Mouse (Mus musculus) right cerebral cortex, postnatal 4 days (tissue): ENCODE measurements around the gene St6galnac3.

ENCODE experiments used
- DNase-seq: peaks from one replicate; pipeline ENCODE4 v3.0.0-alpha.2; 2022

St6galnac3 gene

DNA sequence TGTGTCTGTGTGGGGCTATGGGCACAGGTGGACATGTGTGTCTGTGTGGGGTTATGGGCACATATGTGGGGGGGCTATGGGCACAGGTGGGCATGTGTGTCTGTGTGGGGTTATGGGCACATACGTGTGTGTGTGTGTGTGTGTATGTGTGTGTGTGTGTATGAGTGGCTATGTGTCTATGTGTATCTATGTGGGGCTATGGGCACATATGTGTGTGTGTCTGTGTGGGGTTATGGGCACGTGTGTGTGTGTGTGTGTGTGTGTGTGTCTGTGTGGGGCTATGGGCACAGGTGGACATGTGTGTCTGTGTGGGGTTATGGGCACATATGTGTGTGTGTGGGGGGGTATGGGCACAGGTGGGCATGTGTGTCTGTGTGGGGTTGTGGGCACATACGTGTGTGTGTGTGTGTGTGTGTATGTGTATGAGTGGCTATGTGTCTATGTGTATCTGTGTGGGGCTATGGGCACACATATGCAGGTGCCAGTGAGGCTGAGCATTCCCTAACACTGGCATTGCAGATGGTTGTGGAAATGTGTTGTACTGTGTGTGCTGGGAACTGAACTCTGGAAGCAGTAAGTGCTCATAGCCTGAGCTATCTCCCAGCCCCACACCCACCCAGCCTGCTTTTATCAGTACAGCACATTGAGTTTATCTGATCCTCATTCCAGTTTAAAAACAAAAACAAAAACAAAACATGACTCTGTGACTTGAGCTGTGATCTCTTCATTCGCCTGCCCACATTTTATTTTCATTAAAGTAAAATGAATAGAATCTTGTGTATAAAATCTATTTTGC, 8.6 kb upstream of the St6galnac3 start:
- DNase-seq, result no peak

DNA sequence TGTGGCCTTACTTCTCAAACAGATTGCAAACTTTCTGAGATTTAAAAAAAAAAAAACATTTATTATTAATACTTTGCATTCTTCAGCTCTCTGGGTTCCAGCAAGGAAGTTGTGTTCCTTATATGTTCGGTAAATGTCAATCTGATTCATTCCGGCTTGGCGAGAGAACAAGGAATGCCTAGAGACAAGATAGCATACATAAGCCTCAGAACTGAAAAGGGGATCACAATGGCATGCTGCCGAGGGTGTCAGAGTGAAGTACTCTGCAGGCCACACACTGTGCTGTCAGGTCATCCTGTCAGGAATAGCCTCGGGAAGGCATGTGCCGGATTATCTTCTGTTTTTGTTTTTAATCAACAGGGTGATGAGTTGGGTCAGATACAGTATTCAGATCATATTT, 7.8 kb upstream of the St6galnac3 start:
- no peak for DNase-seq

DNA sequence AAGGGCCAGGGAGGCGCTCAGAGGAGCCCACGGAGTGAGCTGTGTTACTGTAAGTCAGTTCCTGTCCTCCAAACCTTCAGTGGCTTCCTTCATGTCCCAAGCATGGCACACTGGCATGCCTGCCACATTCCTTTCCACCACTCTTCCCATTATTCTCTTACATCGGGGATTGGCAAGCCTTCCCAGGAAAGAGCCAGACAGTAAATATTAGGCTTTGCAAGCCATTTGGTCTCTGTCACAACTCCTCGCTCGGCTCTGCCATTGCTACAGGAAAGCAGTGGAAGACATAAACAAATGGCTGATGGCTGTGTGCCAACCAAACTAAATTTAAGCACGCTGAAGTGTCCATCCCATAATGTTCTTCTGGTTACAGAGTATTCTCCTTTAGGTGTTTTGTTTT, 7.1 kb upstream of the St6galnac3 start:
- DNase-seq, result no peak

DNA sequence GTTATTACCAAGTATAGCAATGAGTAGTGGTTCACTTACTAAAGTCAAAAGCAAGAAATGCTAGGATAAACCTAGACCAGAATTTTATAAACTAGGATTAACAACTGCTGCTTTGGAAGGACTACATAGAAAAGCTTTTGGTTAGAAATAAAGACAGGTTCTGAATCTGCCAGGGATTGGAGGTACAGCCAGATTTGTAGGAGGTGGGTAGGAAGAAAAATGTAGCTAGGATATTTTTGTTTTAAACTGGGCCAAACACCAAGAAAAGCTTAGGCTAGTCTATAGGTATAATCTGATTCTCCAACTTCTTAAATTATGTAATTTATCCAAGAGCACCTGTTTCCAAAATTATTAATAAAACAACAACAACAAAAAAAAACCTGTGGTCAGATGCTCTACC, 3.6 kb upstream of the St6galnac3 start:
- DNase-seq, result no peak

DNA sequence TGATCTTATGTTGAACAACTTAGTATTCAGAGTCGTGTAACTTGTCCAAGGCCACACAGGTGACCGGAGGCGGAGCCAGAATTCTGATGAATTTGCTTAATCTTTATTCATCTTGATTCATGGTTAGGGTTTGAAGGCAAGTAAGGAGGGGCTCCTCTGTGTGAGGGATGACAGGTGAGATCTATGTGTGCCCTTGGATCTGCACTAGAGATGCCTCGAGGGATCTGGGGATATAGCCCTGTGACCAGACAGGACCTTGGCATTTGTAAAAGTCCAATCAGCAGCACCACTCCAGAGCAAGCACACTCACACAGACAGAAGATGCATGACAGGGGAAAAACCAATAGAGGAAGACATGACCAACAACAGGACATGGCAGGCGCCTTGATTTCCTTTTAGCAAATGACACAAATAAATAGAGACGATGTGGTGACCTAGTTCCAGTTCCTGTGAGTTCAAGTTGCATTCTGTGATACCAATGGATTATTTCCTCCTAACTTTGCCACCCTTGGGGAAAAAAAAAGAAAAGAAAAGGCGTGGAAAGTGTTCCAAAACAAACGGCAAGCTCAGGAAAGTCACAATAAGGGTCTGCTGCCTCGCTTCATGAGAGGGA, 1.4 kb downstream of the St6galnac3 start:
- DNase-seq, result no peak

DNA sequence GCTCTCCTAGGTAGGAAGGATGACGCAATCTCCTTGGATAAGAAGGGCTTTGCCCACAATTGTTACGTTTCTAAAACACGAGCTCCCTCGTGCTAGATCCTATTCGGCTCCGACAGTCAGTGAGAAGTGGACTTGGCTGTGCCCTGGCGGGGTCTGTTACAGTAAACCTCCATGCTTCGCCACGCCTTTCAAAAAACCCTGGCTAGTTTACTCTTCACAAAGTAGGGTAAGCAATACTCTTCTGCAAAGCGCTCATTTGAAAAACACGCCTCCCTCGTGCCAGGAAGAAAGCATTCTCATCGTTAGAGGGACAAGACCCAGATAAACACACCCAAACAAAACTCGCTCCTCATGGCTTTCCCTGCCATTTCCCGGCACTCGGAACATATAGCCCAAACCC, 3.4 kb downstream of the St6galnac3 start:
- DNase-seq, result no peak

DNA sequence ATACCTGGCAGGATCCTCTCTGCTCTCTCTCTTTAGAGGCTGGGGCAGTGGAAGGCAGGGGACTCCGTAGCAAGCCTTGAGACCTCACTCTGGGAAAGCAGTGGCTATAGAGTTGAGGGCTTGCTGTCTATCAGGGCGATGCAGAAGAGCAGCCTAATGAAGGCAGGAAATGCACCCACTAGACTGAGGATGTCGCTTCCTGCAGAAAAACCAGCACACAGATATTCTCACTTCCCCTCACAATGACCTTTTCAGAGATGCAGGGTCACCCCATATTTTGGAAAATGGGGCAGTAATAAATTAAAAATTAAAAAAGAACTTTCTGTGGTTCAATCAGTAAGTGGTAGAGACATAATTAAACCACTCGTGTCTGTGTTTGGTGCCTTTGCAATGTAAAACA, 4.1 kb downstream of the St6galnac3 start:
- no peak for DNase-seq

DNA sequence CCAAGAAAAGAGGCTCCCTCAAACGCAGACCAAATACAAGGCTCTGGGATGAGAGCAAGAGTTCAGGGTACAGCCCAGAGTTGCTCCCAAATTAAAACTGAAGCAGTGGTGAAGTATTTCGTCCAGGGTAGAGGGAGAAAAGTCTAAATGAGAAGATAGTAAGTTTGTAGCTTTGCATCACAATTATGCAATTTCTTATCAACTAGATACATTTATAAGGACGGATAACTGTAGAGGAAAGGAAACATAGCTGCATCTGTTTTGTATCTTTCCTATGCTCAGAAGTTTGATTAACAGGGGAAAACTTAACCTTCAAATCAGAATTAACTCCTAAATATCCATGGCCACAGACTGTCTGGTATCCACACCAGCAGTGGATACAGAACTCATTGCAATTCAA, 4.7 kb downstream of the St6galnac3 start:
- DNase-seq, result no peak

DNA sequence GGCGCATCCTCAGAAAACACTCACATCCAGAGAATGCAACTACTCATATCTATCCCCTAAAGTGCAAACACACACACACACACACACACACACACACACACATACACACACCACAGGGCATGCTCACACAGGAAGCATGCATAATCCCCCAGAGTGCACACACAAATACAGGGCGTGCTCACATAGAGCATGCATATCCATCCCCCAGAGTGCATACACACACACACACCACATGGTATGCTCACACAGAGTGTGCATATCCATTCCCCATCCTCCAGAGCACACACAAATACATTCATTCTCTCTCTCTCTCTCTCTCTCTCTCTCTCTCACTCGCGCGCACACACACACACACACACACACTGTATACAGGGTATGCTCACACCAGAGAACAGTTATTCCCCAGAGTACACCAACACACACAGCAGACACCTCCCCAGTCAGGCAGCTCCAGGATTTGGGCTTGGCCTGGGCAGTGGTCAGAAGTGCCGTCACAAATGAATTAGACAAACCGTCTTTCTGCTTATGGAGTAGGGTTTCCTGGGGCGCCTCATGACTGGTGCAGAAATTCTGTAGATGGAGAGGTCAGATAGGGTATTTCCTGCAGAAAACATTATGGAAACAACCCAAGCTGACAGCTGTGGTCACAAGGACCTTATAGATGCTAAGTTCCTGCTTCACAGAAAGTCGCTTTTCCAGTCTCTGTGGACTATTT, 5.6 kb downstream of the St6galnac3 start:
- no peak for DNase-seq

DNA sequence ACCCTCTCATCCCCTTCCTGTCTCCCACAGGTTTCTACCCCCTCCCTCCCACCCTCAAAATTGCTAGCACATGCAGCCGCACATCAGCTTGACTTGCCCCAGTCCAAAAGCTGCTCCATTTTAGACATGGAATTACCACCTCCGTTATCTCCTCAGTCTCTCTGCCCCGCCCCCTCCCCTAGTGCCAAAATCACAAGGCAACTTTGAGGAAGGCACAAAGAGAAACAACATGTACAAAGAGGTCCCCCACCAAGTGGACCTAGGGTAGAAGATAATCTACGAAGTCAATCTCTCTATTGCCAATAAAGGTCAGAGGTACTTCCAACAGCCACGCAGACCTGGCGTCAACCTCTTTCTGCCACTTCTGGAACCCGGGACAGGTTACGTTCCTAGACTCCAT, 6.2 kb downstream of the St6galnac3 start:
- no peak for DNase-seq

DNA sequence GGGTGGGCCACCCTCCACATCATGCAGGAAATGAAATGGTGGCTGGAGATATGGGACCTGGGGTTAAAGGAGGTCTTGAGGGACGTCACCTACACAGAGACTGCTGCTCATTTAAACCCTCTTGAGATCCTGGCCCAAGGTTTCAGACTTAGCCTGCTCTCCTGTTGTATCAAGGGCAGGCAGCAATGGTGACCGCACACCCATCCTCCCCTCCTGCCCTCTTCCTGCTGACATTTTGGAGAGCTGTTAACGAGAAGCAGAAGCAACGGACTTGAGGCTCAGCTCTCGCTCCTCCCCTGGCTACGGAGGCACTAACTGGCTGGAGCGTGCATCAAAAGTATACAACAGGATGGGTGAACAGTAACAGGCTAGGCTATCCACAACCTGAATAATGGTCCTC, 7.2 kb downstream of the St6galnac3 start:
- DNase-seq, result no peak

DNA sequence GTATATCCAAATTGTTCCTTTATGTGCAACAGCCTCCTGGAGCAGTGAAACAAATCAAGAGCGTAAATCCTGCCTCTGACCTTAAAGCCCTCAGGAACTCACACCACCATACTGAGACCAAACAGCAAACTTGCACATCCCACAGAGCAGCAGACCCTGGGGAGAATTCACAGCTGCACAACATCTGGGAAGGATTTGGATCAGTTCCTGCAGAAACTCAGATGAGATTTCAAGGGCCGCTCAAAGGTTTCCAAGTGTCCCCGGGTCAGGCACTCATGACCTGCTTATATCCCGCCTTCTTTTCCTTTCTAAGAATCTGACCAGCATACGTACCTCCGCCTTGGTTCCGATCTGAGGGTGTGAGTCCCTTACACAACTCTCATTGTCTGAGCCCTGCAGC, 9.3 kb downstream of the St6galnac3 start:
- no peak for DNase-seq

DNA sequence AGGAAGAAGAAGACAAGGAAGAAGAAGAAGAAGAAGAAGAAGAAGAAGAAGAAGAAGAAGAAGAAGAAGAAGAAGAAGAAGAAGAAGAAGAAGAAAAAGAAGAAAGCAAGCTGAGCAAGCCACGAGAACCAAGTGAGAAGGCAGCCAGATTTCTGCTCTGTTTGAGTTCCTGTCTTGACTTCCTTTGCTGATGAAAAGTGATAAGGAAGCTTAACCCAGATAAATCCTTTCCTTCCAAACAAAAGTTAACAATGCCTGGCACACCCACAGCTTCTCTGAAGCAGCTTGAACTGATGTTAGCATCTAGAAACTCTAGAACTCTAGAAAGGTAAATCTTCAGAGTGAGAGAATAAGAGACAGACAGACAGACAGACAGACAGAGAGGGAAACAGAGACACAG, 14.4 kb downstream of the St6galnac3 start:
- no peak for DNase-seq

DNA sequence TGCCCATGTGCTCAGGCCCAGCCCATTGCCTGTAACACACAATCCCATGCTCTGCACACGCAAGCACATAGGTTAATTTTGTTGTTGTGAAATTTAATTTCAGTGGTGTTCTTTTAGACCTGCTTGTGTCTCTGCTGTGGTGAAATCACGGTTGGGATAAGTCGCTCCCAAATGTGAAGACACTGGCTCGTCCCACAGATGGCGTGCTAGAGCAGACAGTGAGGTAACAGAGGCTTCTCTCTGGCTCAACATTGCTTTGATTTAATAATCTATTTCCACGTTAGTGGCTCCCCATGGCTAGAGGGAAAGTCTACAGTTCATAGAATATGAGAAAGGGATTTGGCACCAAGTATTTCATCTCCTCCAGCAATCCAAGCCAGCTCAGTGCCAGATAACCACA, 17.3 kb downstream of the St6galnac3 start:
- DNase-seq, result no peak

DNA sequence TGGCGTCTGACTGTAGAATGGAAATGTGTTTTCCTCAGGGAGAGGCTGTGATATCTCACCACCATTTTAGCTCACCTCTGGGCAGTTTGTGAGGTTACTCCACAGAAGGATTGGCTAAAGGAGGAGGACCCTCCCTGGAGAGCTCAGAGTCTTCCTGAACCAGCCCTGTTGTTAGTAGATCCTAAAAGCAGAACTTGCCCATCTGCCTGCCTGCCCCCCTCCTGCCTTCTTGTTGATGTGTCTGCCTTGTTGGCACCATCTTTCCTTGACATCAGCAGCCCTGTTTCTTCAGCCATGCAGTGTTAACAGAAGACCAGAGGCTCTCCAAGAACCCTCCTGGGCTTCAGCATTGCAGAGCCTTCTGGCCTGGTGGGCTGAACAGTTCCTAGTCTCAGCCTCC, 18.1 kb downstream of the St6galnac3 start:
- no peak for DNase-seq

DNA sequence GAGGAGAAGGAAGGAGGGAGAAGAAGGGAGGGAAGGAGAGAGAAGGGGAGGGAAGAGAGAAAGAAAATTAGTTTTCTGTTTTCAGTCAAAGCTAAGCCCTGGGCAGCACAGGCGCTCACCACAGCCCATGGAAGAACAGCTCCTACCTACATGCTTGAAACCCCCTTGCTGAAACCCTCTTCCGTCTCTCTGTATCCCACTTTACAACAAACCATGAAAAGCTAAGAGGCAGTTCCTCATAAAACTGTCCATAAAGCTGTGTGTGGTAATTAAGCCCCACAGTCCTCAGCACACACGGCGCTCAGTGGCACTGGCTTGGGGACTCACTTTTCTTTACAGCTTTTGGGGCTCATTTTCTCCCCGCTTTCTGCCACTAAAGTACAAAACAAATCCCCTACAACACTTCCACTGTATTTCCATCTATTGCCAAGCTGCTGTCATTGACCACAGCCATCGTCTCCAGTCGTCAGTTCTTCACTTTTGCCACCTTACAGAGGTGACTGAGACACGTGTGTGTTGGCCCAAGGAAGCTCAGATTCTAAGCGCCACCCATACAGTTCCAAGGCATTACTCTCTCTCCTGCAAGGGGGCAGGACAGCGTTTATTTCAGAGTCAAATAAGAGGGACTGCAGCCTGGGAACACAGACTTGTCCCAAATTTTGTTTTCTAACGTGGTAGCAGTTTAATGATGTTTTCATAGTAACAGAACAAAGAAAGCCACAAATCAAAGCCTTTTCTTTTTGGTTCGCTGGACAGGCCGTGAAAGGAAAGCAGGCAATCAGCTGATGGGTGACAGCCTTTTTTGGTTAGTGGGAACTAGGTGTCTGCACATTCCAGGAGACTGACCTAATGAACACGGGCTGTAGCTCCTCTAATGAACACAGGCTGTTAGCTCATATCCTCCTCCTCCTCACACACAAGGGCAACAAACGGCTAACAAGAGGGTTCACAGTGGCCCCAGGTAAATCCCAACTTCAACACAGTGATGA, 22.9 kb downstream of the St6galnac3 start:
- DNase-seq, result no peak

DNA sequence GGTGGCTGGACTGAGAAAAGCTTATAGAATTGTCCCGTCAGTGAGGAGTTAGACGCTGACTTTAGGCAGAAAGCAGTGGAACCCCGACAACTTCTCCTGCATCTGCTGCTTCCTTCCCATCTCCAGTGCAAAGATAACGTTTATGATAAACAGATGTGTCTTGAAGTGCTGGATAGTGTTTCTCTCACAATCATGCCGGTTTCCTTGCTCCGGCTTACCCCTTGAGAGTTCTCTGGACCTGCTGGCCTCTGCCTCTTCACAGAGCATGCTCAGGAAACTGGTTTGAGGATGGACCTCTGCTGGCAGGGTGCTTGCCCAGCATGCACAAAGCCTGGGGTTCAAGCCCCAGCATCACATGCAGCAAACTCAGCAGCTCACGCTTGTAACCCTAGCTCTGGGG, 23.8 kb downstream of the St6galnac3 start:
- no peak for DNase-seq

DNA sequence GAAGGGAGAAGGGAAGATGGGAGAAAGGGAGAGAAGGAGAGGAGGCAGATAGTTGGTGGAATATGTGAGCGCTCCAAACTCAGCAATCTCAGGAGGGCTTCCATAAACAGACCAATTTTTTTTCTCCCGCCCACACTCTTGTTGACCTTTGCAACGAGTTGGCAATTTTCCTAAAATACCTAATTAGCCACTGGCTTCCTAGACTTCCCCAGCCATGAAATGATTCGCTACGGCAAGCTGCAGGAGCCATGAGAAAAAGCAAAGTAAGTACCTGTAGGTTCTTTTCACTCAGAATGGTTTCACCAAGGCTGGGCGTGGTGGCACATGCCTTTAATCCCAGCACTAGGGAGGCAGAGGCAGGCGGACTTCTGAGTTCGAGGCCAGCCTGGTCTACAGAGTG, 25.9 kb downstream of the St6galnac3 start:
- DNase-seq, result no peak

DNA sequence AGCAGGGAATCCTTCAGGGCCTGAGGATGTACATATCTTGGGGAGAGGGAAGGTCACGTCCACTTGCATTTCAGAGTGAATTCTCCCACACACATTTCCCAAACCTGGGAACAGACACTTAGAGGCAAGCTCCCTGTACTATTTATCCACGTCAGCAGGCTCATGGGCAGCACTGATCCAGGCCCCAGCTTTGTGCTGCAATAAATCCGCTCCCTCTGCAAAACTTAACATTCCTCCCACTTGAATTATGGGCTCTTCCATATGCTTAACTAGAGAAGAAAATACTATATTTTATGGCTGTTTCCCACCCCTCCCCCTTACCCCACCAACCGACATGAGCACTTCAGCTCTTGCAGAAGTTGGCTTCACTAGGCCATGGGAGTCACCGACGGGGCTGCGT, 32.0 kb downstream of the St6galnac3 start:
- DNase-seq, result no peak

DNA sequence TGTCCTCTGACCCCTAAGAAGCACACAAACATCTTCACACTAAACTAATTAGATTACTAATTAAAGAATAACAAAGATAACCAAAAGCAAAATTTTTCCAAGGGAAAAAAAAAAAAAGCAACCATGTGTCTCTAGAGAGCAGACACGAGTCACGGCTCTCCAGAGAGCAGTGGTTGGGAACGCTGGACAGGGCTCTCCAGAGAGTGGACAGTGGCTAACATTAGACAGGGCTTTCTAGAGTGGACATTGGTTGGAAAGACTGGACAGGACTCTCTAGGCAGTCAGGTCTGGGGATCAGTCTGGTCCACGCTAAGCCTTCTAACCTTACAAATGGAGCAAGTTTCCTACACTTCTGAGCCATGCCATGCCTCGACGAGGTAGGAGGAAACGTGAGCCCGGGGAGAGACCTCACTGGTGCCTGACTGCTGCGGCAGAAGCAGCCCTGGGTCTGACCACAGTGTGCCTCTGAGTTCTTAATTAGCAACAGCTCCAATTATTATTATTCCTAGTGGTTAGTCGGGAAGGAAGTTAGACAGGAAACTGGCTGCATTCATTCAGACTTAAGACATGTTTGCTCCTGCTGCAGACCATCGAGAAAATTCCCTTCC, 32.7 kb downstream of the St6galnac3 start:
- no peak for DNase-seq

DNA sequence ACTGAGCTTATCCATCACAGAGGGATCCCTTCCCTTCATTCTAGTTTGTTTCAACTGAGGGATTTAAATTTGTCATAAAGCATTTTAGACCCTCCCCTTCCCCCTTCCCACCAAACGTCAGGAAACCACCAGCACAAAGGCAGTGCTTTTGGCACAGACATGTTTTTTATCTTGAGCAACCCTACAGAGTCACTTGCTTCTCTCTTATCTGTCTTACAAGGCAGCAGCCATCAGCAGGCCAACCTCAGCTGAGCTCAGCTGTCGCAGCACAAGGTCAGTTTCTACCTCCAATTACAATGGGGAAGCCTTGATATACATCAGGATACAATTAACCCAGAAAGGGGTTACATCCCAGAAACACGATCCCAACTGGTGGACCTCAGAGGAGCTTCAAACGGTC, 33.4 kb downstream of the St6galnac3 start:
- DNase-seq, result no peak

DNA sequence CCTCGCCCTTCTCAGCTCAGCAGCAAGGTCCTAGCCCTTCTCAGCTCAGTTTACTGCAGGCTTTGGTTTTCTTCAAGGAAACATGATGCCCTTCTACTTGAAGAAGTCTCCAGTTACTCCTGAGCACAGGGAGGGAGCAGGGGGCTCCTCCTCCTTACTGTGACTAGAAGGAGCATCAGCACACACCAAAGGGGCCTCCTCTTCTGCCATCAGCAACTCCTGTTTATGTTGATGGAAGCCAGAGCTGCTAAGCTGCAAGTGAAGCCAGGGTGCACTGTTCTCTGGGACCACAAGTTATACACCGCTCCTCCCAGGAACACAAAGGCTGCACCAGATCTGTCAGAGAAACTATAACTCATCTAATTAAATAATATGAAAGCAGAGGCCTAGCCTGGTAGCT, 34.4 kb downstream of the St6galnac3 start:
- no peak for DNase-seq
